Mouse (Mus musculus) forebrain, embryonic 15.5 days (tissue): ENCODE measurements at regions not wholly inside any gene's neighbourhood (a gene's known extent, or its start where the extent isn't known, plus 50 kb on each side); places are given as distances from the start of the nearest gene placed in this dataset.

ENCODE experiments used
- ATAC-seq: fragments of 200-750 bp; cut with Nextera tagmentation; replicated peaks from 2 replicates; pipeline ENCODE4 v1.8.0; 2017; ENCODE audit warnings: mild to moderate bottlenecking, moderate TSS enrichment, moderate library complexity
- H3K27ac ChIP-seq: fragments of 300-500 bp; sonication (generic); replicated peaks from 2 replicates; pipeline ENCODE4 v1.5.1; 2015; ENCODE audit warnings: mild to moderate bottlenecking, inconsistent platforms
- H3K27me3 ChIP-seq: fragments of 300-500 bp; sonication (generic); 2 replicates; pipeline ENCODE4 v1.6.1; 2015; ENCODE audit warnings: inconsistent platforms
- H3K36me3 ChIP-seq: fragments of 300-500 bp; sonication (generic); 2 replicates; pipeline ENCODE4 v1.6.1; 2015; ENCODE audit warnings: mild to moderate bottlenecking, inconsistent platforms
- H3K4me1 ChIP-seq: fragments of 300-500 bp; sonication (generic); 2 replicates; pipeline ENCODE4 v1.6.1; 2015; ENCODE audit warnings: inconsistent platforms
- H3K4me2 ChIP-seq: fragments of 300-500 bp; sonication (generic); replicated peaks from 2 replicates; pipeline ENCODE4 v1.6.1; 2015; ENCODE audit warnings: mild to moderate bottlenecking, inconsistent platforms
- H3K4me3 ChIP-seq: fragments of 300-500 bp; sonication (generic); 2 replicates; pipeline ENCODE4 v1.5.1; 2015; ENCODE audit warnings: mild to moderate bottlenecking, inconsistent platforms
- H3K9ac ChIP-seq: fragments of 300-500 bp; sonication (generic); replicated peaks from 2 replicates; pipeline ENCODE4 v1.6.1; 2015; ENCODE audit warnings: mild to moderate bottlenecking, inconsistent platforms
- H3K9me3 ChIP-seq: fragments of 300-500 bp; sonication (generic); 2 replicates; pipeline ENCODE4 v1.6.1; 2016; ENCODE audit warnings: inconsistent platforms
- WGBS: fragments of 180-500 bp; shearing (Covaris S2); methylation state at CpG from one replicate; pipeline ENCODE4 v1.1.7; 2015; ENCODE audit warnings: mixed read lengths; 5-methylcytosine and 5-hydroxymethylcytosine counted together

DNA sequence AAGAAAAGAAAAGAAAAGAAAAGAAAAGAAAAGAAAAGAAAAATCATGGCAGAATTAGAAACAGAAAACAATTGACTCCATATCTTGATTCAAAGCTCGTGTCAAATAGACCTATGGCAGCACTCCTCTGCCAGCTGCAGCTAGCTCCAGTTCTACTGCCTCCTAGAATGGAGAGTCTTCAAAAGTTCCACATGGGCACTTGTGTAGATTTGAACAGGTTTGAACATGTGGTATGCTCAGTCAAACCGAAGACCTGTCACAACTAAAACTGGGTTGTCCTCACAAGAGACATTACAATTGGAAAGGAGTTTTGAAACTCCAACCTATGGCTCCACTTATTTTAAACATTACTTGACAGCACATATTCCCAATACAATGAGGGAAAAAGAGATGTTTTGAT, 355.6 kb upstream of the Atp2b1 start:
- no peaks in the 10 kb centered on the region for H3K4me1 ChIP-seq
- H3K4me2 ChIP-seq = no peak overlapping the region
- ATAC-seq = no peak
- H3K36me3 ChIP-seq = no peaks in the 10 kb centered on the region
- H3K9me3 ChIP-seq = no peaks in the 10 kb centered on the region
- no peak overlapping the region for H3K27ac ChIP-seq
- H3K4me3 ChIP-seq = no peak overlapping the region
- 80% methylated on average over 2 of the region's 2 CpGs for WGBS
- H3K27me3 ChIP-seq = no peaks in the 10 kb centered on the region
- H3K9ac ChIP-seq = no peak overlapping the region

- Histone ChIP-seq H3K4me2 (no peak overlapping the region), H3K9ac (no peak overlapping the region), H3K27me3 (no peaks in the 10 kb centered on the region), H3K9me3 (no peaks in the 10 kb centered on the region), H3K36me3 (no peaks in the 10 kb centered on the region), H3K4me3 (no peak overlapping the region), H3K27ac (no peak overlapping the region), H3K4me1 (no peaks in the 10 kb centered on the region)
- 86% methylated on average over 2 of the region's 2 CpGs for WGBS
- no peak for ATAC-seq
These were observed 351.8 kb upstream of the Atp2b1 start for GRCm38 (mm10) chr10:98562297-98562912.

DNA sequence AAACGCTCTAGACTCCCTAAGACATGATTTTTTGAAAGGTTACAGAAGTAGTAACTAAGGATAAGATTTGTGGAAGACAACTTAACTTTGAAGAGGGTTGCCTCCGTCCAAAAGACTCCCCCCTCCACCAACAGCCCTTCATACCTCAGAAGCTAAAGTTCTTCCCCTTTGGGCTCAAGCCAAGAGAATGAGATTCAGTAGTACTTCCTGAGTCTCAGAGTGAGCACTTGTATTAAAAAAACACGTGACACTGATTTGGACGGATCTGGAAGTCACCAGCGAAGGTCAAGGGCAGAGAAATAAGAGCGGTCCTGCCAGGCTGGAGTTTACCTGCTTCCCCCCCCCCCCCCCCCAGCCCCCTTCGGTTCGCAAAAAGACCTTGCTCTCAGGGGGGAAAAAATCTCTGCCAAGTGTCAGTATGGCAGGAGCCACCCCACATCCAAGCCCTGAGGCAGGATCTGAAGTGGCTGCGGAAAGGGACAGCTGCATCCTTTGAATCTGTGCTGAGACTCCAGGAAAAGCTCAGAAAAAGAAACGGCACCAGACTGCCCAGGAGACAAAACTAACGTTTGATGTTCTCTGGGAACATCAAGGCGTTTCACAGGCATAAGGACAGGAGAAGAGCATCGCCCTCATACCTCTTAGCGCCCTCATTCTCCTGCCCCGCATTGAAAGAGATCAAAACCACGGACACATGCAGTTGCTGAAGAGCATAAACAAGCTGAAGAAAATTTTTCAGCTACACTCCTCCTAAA, 341.2 kb upstream of the Atp2b1 start:
- Histone ChIP-seq H3K9me3 (no peaks in the 10 kb centered on the region), H3K36me3 (no peaks in the 10 kb centered on the region), H3K4me2 (no peak overlapping the region), H3K4me1 (no peaks in the 10 kb centered on the region), H3K9ac (no peak overlapping the region), H3K27ac (no peak overlapping the region), H3K4me3 (no peak overlapping the region), H3K27me3 (no peaks in the 10 kb centered on the region)
- 71% methylated on average over 16 of the region's 16 CpGs for WGBS
- no peak for ATAC-seq

GRCm38 (mm10) chr10:98577040-98577439, 337.2 kb upstream of the Atp2b1 start:
- Histone ChIP-seq H3K4me3 (no peak overlapping the region), H3K4me1 (no peaks in the 10 kb centered on the region), H3K4me2 (no peak overlapping the region), H3K27me3 (no peaks in the 10 kb centered on the region), H3K27ac (no peak overlapping the region), H3K36me3 (no peaks in the 10 kb centered on the region), H3K9ac (no peak overlapping the region), H3K9me3 (no peaks in the 10 kb centered on the region)
- ATAC-seq = no peak
- WGBS = 86% methylated on average over 6 of the region's 6 CpGs

DNA sequence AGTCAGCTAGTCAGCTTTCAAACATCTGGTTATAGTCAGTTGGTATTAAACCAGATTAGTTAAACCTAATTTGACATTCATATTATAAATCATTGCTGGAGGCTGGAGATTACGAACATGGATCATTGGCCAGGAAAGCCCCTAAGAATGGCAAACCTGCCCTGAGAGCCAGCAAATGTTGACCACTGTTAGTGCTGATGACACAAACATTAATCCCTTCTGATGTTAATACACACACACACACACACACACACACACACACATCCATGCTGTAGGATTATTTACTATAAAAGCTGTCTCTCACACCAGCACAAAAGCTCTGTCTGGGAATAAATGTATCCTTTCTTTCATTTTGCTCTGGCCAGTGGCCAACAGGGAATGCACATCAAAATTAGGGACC, 329.4 kb upstream of the Atp2b1 start:
- Histone ChIP-seq H3K4me1 (no peaks in the 10 kb centered on the region), H3K9me3 (no peaks in the 10 kb centered on the region), H3K27ac (no peak overlapping the region), H3K4me3 (no peak overlapping the region), H3K36me3 (no peaks in the 10 kb centered on the region), H3K4me2 (no peak overlapping the region), H3K9ac (no peak overlapping the region), H3K27me3 (no peaks in the 10 kb centered on the region)
- WGBS = 73% methylated on average over 1 of the region's 1 CpGs
- no peak for ATAC-seq

- Histone ChIP-seq H3K4me2 (no peak overlapping the region), H3K27ac (no peak overlapping the region), H3K9ac (no peak overlapping the region), H3K4me1 (no peaks in the 10 kb centered on the region), H3K36me3 (no peaks in the 10 kb centered on the region), H3K9me3 (no peaks in the 10 kb centered on the region), H3K4me3 (no peak overlapping the region), H3K27me3 (no peaks in the 10 kb centered on the region)
- WGBS = 91% methylated on average over 14 of the region's 14 CpGs
- ATAC-seq = no peak
These were observed 324.5 kb upstream of the Atp2b1 start for GRCm38 (mm10) chr10:98589726-98590125.

- H3K9me3 ChIP-seq = no peaks in the 10 kb centered on the region
- H3K9ac ChIP-seq = no peak overlapping the region
- no peaks in the 10 kb centered on the region for H3K27me3 ChIP-seq
- no peaks in the 10 kb centered on the region for H3K4me1 ChIP-seq
- 77% methylated on average over 6 of the region's 6 CpGs for WGBS
- H3K4me3 ChIP-seq = no peak overlapping the region
- no peaks in the 10 kb centered on the region for H3K36me3 ChIP-seq
- no peak overlapping the region for H3K27ac ChIP-seq
- no peak overlapping the region for H3K4me2 ChIP-seq
- no peak for ATAC-seq
These were observed 322.1 kb upstream of the Atp2b1 start for GRCm38 (mm10) chr10:98592154-98592553.

GRCm38 (mm10) chr10:98593910-98594309, 320.3 kb upstream of the Atp2b1 start:
- ATAC-seq = no peak
- no peaks in the 10 kb centered on the region for H3K4me1 ChIP-seq
- 90% methylated on average over 5 of the region's 5 CpGs for WGBS

GRCm38 (mm10) chr10:98608221-98608941, 305.8 kb upstream of the Atp2b1 start:
- H3K27me3 ChIP-seq = no peaks in the 10 kb centered on the region
- 85% methylated on average over 18 of the region's 18 CpGs for WGBS
- H3K27ac ChIP-seq = no peak overlapping the region
- H3K9ac ChIP-seq = no peak overlapping the region
- H3K4me3 ChIP-seq = no peak overlapping the region
- no peaks in the 10 kb centered on the region for H3K9me3 ChIP-seq
- ATAC-seq = no peak
- H3K36me3 ChIP-seq = no peaks in the 10 kb centered on the region
- no peak overlapping the region for H3K4me2 ChIP-seq
- no peaks in the 10 kb centered on the region for H3K4me1 ChIP-seq

More at GRCm38 (mm10) chr10:98593910-98594309, 320.3 kb upstream of the Atp2b1 start:
- Histone ChIP-seq H3K4me2 (no peak overlapping the region), H3K36me3 (no peaks in the 10 kb centered on the region), H3K9me3 (no peaks in the 10 kb centered on the region), H3K27ac (no peak overlapping the region), H3K27me3 (no peaks in the 10 kb centered on the region), H3K4me3 (no peak overlapping the region), H3K9ac (no peak overlapping the region)

DNA sequence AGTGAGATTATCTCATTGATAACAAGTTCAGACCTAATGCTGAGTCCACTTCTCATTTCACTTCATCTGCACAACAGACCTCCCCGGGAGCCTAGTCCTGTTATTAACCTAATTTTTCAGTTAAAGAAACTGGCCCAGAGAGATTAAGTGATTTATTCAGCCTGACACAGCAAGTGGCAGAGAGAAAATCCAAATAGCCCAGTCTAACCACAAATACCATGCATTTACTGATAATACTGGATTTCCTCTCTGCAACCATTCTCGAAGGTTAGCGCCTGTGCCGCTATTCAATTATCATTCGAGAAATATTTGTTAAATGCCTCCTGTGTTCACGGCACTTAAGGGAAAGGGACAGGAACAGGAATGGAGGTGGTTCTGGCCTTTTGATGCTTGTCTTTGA, 303.5 kb upstream of the Atp2b1 start:
- Histone ChIP-seq H3K4me3 (no peak overlapping the region), H3K27ac (no peak overlapping the region), H3K9me3 (no peaks in the 10 kb centered on the region), H3K9ac (no peak overlapping the region), H3K36me3 (no peaks in the 10 kb centered on the region), H3K27me3 (no peaks in the 10 kb centered on the region), H3K4me1 (no peaks in the 10 kb centered on the region), H3K4me2 (no peak overlapping the region)
- no peak for ATAC-seq
- 64% methylated on average over 6 of the region's 6 CpGs for WGBS

DNA sequence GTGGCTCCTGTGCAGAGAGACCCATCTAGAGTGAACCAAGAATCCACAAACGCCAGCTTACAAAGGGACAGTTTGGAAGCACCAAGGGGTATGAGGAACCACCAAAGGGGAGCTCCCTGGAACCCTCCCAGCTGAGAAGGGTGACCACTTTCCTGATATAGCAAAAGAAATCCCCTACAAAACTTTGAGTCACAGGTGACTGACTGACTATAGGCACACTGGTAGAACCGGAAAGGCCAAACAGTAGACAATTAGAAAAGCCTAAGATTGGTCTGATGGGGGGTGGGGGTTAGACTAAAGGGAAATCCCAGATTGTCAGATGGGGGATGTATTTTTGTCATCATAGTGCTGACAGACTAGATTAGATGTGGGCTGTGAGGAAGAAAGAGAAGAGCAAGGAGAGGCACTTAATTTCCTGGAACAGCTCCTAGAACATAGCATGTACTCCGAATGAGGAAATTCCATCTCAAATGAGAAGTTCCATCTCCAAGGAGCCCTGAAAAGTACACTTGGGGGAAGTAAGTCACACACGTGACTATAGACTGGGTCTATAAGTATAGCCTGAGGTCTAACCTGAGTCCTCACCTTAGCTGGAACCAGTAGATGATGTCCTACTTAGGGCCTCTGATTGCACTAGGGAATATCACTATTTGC, 302.4 kb upstream of the Atp2b1 start:
- no peak for ATAC-seq
- no peak overlapping the region for H3K4me2 ChIP-seq
- H3K27ac ChIP-seq = no peak overlapping the region
- H3K4me1 ChIP-seq = no peaks in the 10 kb centered on the region
- H3K9ac ChIP-seq = no peak overlapping the region
- H3K9me3 ChIP-seq = no peaks in the 10 kb centered on the region
- no peaks in the 10 kb centered on the region for H3K36me3 ChIP-seq
- H3K27me3 ChIP-seq = no peaks in the 10 kb centered on the region
- no peak overlapping the region for H3K4me3 ChIP-seq
- WGBS = 86% methylated on average over 4 of the region's 4 CpGs
